Mouse (Mus musculus): ENCODE data around the gene Sass6. TPM values are rescaled to one million over a fixed set of nuclear protein-coding genes. Genes with fewer than 3 reads are reported as not detected.

The Sass6 gene
- polyA plus RNA-seq, 1 experiment from 2014 or later, result 30.5 TPM

- 92% methylated on average over 3 of the region's 3 CpGs for WGBS
- H3K27me3 ChIP-seq (ENCODE audit: insufficient read depth, low read length), result no peaks in the 10 kb centered on the region
- no peak overlapping the region for H3K4me2 ChIP-seq
- TF ChIP-seq CTCF (IDR thresholded peaks at IDR 0.05; ENCODE audit: low read depth), result no peak
- no peak overlapping the region for H3K4me3 ChIP-seq (ENCODE audit: low read depth, low read length)
- ATAC-seq (ENCODE audit: insufficient read depth) (no peak), DNase-seq (no peak)
- peaks cover 79% of the 10 kb centered on the region for H3K36me3 ChIP-seq (ENCODE audit: insufficient read depth)
- no peak overlapping the region for H3K9ac ChIP-seq
- no peaks in the 10 kb centered on the region for H3K9me3 ChIP-seq (ENCODE audit: low read depth, low read length)
- no peak overlapping the region for H3K27ac ChIP-seq (ENCODE audit: low read depth)
- H3K4me1 ChIP-seq (ENCODE audit: insufficient read depth), result no peaks in the 10 kb centered on the region
Observed at GRCm38 (mm10) chr3:116632971-116633370, 38.2 kb downstream of the Sass6 start.

- Histone ChIP-seq H3K4me2 (no peak overlapping the region), H3K27me3 (ENCODE audit: insufficient read depth, low read length) (no peaks in the 10 kb centered on the region), H3K4me1 (ENCODE audit: insufficient read depth) (no peaks in the 10 kb centered on the region), H3K9ac (no peak overlapping the region), H3K36me3 (ENCODE audit: insufficient read depth) (peaks cover 87% of the 10 kb centered on the region), H3K9me3 (ENCODE audit: low read depth, low read length) (no peaks in the 10 kb centered on the region), H3K27ac (ENCODE audit: low read depth) (no peak overlapping the region), H3K4me3 (ENCODE audit: low read depth, low read length) (no peak overlapping the region)
- no peak for DNase-seq
- ATAC-seq (ENCODE audit: insufficient read depth), result no peak
- TF ChIP-seq CTCF (IDR thresholded peaks at IDR 0.05; ENCODE audit: low read depth), result no peak
- 96% methylated on average over 3 of the region's 3 CpGs for WGBS
Observed at GRCm38 (mm10) chr3:116634091-116634490, 39.3 kb downstream of the Sass6 start.

GRCm38 (mm10) chr3:116634853-116635252 lies 40.1 kb downstream of the Sass6 start:
- ATAC-seq (ENCODE audit: insufficient read depth) (no peak), DNase-seq (no peak)
- no peak overlapping the region for H3K4me2 ChIP-seq
- no peak overlapping the region for H3K27ac ChIP-seq (ENCODE audit: low read depth)
- peaks cover 91% of the 10 kb centered on the region for H3K36me3 ChIP-seq (ENCODE audit: insufficient read depth)
- TF ChIP-seq CTCF (IDR thresholded peaks at IDR 0.05; ENCODE audit: low read depth), result no peak
- 89% methylated on average over 8 of the region's 8 CpGs for WGBS
- no peak overlapping the region for H3K9ac ChIP-seq
- H3K4me1 ChIP-seq (ENCODE audit: insufficient read depth), result no peaks in the 10 kb centered on the region
- no peaks in the 10 kb centered on the region for H3K9me3 ChIP-seq (ENCODE audit: low read depth, low read length)
- no peaks in the 10 kb centered on the region for H3K27me3 ChIP-seq (ENCODE audit: insufficient read depth, low read length)
- no peak overlapping the region for H3K4me3 ChIP-seq (ENCODE audit: low read depth, low read length)

GRCm38 (mm10) chr3:116635799-116636198 lies 41.0 kb downstream of the Sass6 start:
- H3K9me3 ChIP-seq (ENCODE audit: low read depth, low read length), result no peaks in the 10 kb centered on the region
- H3K27me3 ChIP-seq (ENCODE audit: insufficient read depth, low read length), result no peaks in the 10 kb centered on the region
- no peaks in the 10 kb centered on the region for H3K4me1 ChIP-seq (ENCODE audit: insufficient read depth)
- no peak for TF ChIP-seq CTCF (IDR thresholded peaks at IDR 0.05; ENCODE audit: low read depth)
- no peak overlapping the region for H3K27ac ChIP-seq (ENCODE audit: low read depth)
- no peak overlapping the region for H3K4me2 ChIP-seq
- H3K9ac ChIP-seq, result no peak overlapping the region
- ATAC-seq (ENCODE audit: insufficient read depth), result no peak
- H3K36me3 ChIP-seq (ENCODE audit: insufficient read depth), result peaks cover 90% of the 10 kb centered on the region
- no peak for DNase-seq
- H3K4me3 ChIP-seq (ENCODE audit: low read depth, low read length), result no peak overlapping the region
- WGBS, result 63% methylated on average over 5 of the region's 5 CpGs

- 85% methylated on average over 9 of the region's 9 CpGs for WGBS
- no peak overlapping the region for H3K9ac ChIP-seq
- H3K4me2 ChIP-seq, result no peak overlapping the region
- H3K36me3 ChIP-seq (ENCODE audit: insufficient read depth), result peaks cover 88% of the 10 kb centered on the region
- TF ChIP-seq CTCF (IDR thresholded peaks at IDR 0.05; ENCODE audit: low read depth), result no peak
- no peak overlapping the region for H3K27ac ChIP-seq (ENCODE audit: low read depth)
- DNase-seq (no peak), ATAC-seq (ENCODE audit: insufficient read depth) (no peak)
- H3K9me3 ChIP-seq (ENCODE audit: low read depth, low read length), result no peaks in the 10 kb centered on the region
- H3K4me3 ChIP-seq (ENCODE audit: low read depth, low read length), result no peak overlapping the region
- no peaks in the 10 kb centered on the region for H3K4me1 ChIP-seq (ENCODE audit: insufficient read depth)
- H3K27me3 ChIP-seq (ENCODE audit: insufficient read depth, low read length), result no peaks in the 10 kb centered on the region
Observed at GRCm38 (mm10) chr3:116637693-116638476, 43.1 kb downstream of the Sass6 start.

GRCm38 (mm10) chr3:116638572-116638971 lies 43.8 kb downstream of the Sass6 start:
- Histone ChIP-seq H3K36me3 (ENCODE audit: insufficient read depth) (peaks cover 87% of the 10 kb centered on the region), H3K9me3 (ENCODE audit: low read depth, low read length) (no peaks in the 10 kb centered on the region), H3K4me1 (ENCODE audit: insufficient read depth) (no peaks in the 10 kb centered on the region), H3K4me2 (no peak overlapping the region), H3K4me3 (ENCODE audit: low read depth, low read length) (no peak overlapping the region), H3K27me3 (ENCODE audit: insufficient read depth, low read length) (no peaks in the 10 kb centered on the region), H3K27ac (ENCODE audit: low read depth) (no peak overlapping the region), H3K9ac (no peak overlapping the region)
- ATAC-seq (ENCODE audit: insufficient read depth) (no peak), DNase-seq (no peak)
- WGBS, result 80% methylated on average over 7 of the region's 7 CpGs
- no peak for TF ChIP-seq CTCF (IDR thresholded peaks at IDR 0.05; ENCODE audit: low read depth)

GRCm38 (mm10) chr3:116640024-116640423 lies 45.2 kb downstream of the Sass6 start:
- Histone ChIP-seq H3K4me3 (ENCODE audit: low read depth, low read length) (no peak overlapping the region), H3K27ac (ENCODE audit: low read depth) (no peak overlapping the region), H3K36me3 (ENCODE audit: insufficient read depth) (peaks cover 86% of the 10 kb centered on the region), H3K9ac (no peak overlapping the region), H3K4me1 (ENCODE audit: insufficient read depth) (no peaks in the 10 kb centered on the region), H3K27me3 (ENCODE audit: insufficient read depth, low read length) (no peaks in the 10 kb centered on the region), H3K9me3 (ENCODE audit: low read depth, low read length) (no peaks in the 10 kb centered on the region), H3K4me2 (no peak overlapping the region)
- TF ChIP-seq CTCF (IDR thresholded peaks at IDR 0.05; ENCODE audit: low read depth), result no peak
- ATAC-seq (ENCODE audit: insufficient read depth) (no peak), DNase-seq (no peak)
- WGBS, result 89% methylated on average over 1 of the region's 1 CpGs

Data from lung, embryonic 14.5 days (tissue).